17 mouse cellular contexts compared by ENCODE assay signal in the genomic region with DNA sequence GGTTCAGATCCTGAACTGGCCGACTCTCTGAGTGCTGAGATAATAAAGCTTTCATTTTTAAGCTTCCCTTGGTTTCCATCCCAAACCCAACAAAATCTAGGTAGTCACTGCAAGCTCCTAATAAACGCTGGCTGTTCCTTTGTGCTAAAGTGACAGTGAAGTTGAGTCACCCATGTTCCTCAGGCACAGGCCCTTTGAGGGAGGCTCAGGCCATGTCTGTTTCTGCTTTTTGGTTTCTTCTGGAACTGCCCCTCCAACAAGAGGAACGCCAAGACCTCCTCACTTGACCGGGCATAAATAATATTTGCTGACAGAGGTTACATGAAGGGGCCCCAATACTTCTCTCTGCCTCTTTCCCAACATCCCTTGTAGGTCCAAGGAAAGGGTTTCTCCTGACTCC. TPM values are rescaled to one million over a fixed set of nuclear protein-coding genes. Genes with fewer than 3 reads are reported as not detected.
"Had no signal": no experiment of that assay in that cellular context is flagged by ENCODE, and none has a peak within 500 bp of the region (broad histone marks: within the 10 kb centered on the region; RNA-seq: fewer than 3 reads in every experiment).

No protein-coding gene starts in this region.

- H3K9ac ChIP-seq: limb, embryonic 13.5 days; liver, embryonic 13.5 days; midbrain, embryonic 15.5 days; neural tube, embryonic 13.5 days had no signal

- H3K9me3 ChIP-seq: limb, embryonic 13.5 days; liver, embryonic 13.5 days; megakaryocyte, embryonic 14.5 days; midbrain, embryonic 15.5 days; neural tube, embryonic 13.5 days had no signal

- H3K4me1 ChIP-seq: limb, embryonic 13.5 days; midbrain, embryonic 15.5 days; neural tube, embryonic 13.5 days had no signal

- H3K4me3 ChIP-seq: limb, embryonic 13.5 days; liver, embryonic 13.5 days; megakaryocyte, embryonic 14.5 days; midbrain, embryonic 15.5 days; neural tube, embryonic 13.5 days had no signal

- ATAC-seq: hindbrain, postnatal 0 days; midbrain, embryonic 15.5 days had no signal

- H3K27me3 ChIP-seq: limb, embryonic 13.5 days; midbrain, embryonic 15.5 days; neural tube, embryonic 13.5 days had no signal

- H3K27ac ChIP-seq: hindbrain, postnatal 0 days; limb, embryonic 13.5 days; liver, embryonic 13.5 days; midbrain, embryonic 15.5 days; neural tube, embryonic 13.5 days had no signal

- DNase-seq: kidney, adult 11 months; kidney, postnatal 10 days; layer of hippocampus, postnatal 36 days; left cerebral cortex, postnatal 4 days; liver, embryonic 13.5 days; lung, adult 18-20 months; retina, postnatal 1 day; right cerebral cortex, postnatal 14 days; thymus, adult 2 months; thymus, postnatal 25 days had no signal

- H3K4me2 ChIP-seq: limb, embryonic 13.5 days; liver, embryonic 13.5 days; midbrain, embryonic 11.5 days; midbrain, embryonic 15.5 days; neural tube, embryonic 13.5 days had no signal

RNA-seq across cellular contexts. Expression of a gene that starts 22.5 kb away (rescaled TPM):
- polyA plus RNA-seq: testis, adult 2 months had no signal
